Mouse (Mus musculus) frontal cortex, postnatal 10 days (tissue): ENCODE results near the gene Fgf18.
A peak's percentile ranks its signal among the peaks of the same experiment; 100 is the strongest.

Source experiments
- DNase-seq, 2 experiments: peaks; one replicate each; pipeline ENCODE4 v3.0.0; 2022; ENCODE audit warnings: low spot score in 2 of 2, mixed read lengths in 1 of 2

The Fgf18 gene

GRCm38 (mm10) chr11:33151128-33151779 is 4.1 kb upstream of the Fgf18 start:
- no peak for DNase-seq

GRCm38 (mm10) chr11:33150364-33150763 is 3.2 kb upstream of the Fgf18 start:
- DNase-seq = no peak

GRCm38 (mm10) chr11:33149453-33149852 is 2.3 kb upstream of the Fgf18 start:
- DNase-seq = no peak

DNA sequence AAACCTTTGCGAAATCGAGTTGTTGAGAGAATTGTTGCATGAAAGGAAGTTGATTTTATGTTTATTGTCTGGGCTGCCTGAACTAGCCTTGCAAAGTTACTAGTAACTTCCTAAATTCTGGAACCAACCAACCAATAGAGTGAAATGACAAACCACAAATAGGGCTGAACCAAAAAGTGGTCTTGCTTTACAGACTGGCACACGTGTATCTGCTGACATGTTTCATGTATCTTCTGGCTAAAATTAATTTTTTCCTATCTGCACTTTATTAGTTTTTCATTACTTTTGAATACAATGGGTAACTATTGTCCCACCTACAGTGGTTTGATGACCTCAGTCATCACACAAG is 1.9 kb upstream of the Fgf18 start:
- no peak for DNase-seq

- peak; percentile 68 to 73 for DNase-seq
Observed at GRCm38 (mm10) chr11:33148338-33149087, 1.3 kb upstream of the Fgf18 start.

- peak in 1 of 2 experiments; percentile 46 for DNase-seq
Observed at GRCm38 (mm10) chr11:33147572-33148337, 555 bp upstream of the Fgf18 start.

GRCm38 (mm10) chr11:33146651-33147131 is 509 bp downstream of the Fgf18 start:
- DNase-seq = peak in 1 of 2 experiments; percentile 40

GRCm38 (mm10) chr11:33146143-33146497 is 1.1 kb downstream of the Fgf18 start:
- peak; percentile 78 to 81 for DNase-seq

GRCm38 (mm10) chr11:33145201-33146142 is 1.7 kb downstream of the Fgf18 start:
- no peak for DNase-seq

DNA sequence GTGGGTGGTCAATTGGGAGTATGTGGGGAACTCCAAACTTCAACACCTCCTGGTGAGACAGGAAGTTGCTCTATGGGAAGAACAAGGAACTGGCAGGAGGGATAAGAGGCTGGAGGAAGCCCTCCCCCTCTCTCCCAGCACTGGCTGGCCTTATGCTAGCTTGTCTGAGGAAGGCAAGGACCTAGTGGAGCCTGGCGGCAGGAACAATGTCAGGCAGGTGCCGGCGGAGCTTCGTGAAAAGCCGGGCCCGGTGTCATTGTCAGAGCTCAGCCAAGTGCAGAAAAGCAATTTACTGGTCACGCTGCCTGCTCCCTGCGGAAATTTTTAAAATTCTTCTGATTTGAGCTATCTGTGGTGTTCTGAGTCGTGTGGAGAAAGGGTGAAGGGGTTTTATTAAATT is 3.3 kb downstream of the Fgf18 start:
- DNase-seq = no peak

GRCm38 (mm10) chr11:33142801-33143200 is 4.4 kb downstream of the Fgf18 start:
- peak in 1 of 2 experiments; percentile 5 for DNase-seq

- peak in 1 of 2 experiments; percentile 3 for DNase-seq
Observed at GRCm38 (mm10) chr11:33140111-33140460, 7.1 kb downstream of the Fgf18 start.

DNA sequence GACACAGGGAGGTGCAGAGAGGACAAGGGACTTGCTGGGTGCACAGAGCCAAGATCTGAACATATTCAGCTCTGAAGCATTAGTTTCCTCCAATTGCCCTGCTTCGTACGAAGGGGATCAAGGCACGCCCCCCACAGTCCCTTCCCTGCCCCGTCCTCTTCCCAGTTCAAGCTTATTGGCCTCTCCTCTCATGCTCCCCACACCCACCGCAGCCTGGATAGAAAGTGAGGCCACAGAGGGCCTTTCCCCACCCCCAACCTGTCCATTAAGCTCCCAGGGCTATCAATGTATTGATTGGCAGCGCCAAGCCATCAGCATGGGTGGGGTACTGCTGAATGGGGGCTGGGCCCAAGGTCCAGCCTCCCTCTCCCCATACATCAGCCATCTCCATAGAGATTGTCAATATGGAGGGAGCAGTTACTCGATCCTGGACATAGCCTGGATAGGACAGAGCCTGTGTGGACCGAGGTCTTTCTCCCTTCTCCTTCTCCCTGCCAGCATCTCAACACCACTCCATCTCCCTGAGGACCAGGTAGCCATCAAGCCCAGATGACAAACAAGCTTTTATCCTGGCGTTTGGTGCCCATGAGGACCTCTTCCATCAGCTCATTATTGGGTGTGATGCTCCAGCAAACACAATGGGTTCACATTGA is 7.6 kb downstream of the Fgf18 start:
- DNase-seq = peak in 1 of 2 experiments; percentile 2

DNA sequence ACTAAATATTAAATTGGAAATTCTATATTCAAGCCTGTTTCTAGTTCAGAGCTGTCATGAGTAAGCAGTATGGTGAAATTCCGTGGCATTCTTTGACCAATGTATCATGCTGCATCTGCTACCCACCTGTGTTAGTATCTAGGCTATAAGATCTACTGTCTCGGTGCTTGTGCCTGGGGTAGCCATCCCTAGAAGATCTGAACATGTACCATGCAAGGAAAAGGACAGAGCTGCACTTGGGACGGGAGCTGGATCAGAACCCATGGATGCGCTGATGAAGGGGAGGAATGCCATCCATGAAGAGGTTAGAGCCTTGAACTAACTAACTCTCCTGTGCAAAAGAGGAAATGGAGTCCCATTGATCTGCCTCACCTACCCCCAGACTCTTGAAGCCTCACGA is 8.5 kb downstream of the Fgf18 start:
- peak in 1 of 2 experiments; percentile 2 for DNase-seq

- DNase-seq = no peak
Observed at GRCm38 (mm10) chr11:33134391-33134986, 12.7 kb downstream of the Fgf18 start.

DNA sequence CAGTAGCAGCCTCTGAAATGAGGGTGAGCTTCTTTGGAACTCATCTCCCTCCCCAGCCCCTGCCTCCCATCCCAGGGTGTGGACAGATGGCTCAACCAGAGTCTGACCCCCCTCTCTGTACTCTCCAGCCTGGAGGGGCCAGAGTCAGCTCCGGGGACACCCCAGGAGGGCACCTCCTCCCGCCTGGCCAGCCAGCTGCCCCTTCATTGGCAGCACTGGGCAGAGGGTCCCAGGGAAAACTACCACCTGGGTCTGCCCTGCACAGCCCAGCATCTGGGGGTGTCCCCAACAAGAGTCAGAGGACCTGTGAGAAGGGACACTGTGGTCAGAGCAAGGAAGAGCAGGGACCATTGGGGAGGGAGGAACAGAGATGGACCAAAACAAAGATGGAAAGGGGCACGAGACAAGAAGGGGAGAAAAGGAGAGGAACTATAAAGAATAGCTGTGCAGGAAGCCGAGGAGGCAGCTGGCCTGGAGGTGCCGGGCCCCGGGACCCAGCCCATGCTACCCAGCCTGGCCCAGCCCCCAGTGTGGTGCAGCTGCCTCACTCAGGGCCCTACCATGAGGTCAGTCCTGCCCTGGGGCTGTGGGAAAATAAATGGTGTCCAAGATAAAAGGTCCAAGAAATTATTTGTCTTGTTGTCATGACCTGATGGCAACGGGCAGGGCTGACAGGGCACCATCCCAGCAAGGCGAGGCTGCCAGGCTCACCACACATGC is 14.4 kb downstream of the Fgf18 start:
- no peak for DNase-seq

DNA sequence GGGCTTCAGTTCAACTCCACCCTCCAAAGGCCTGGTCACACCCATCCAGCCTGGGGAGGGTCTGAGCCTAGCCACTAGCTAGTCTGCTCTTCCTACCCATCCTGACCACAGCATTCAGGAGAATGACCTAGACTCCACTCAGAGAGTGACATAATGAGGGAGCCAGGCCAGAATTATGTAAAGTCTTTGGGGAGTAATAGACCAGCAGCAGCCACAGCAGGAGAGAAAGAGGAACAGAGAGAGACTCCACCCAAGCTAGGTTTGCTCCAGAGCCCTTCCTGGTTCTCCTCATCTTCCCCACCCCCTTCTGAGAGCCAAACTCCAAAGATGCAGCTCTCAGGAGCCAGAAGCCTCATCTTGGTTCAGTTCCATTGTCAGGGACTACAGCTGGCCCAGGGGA is 20.1 kb downstream of the Fgf18 start:
- no peak for DNase-seq

DNA sequence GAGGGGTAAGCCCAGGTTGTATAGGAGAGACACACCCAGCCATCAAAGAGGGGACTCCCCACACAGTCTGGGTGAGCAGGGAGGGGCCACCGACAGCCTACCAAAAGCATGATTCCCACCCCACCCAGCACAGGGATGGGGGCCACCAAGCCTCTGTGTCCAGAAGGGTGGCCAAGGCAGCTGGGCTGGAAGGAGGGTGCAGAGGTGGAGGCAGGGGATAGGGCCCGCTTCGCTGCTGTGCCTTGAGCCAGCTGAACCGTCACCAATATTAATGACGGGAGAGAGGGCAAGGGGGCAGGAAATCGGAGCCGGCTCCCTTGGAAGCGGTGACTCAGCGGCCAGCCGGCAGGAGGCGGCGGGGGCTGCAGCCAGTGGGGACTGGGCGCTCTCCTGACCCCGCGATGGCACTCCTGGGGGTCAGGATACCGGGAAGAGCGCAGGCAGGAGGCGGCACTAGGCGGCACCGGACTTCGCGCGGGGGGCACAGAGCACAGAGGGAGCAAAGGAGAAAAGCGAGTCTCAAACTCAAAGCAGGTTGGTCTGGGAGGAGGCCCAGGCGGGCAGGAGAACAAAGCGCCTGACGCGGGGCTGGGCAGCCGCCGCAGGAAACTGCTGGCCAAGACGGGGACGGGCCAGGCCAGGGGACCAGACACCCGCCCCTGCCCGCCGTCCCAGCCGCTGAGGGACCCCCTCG is 24.5 kb downstream of the Fgf18 start:
- DNase-seq = no peak

- DNase-seq = no peak
Observed at GRCm38 (mm10) chr11:33119556-33119955, 27.6 kb downstream of the Fgf18 start.
